Mouse (Mus musculus) forebrain, embryonic 10.5 days (tissue): ENCODE results near the gene Mrpl38. TPM values are rescaled to one million over a fixed set of nuclear protein-coding genes. Genes with fewer than 3 reads are reported as not detected.

Experiments used
- DNase-seq: peaks from one replicate; pipeline ENCODE4 v3.0.0-alpha.2; 2017; ENCODE audit warnings: low spot score; ENCODE audit errors: extremely low spot score
- H3K27ac ChIP-seq: fragments of 300-500 bp; sonication (generic); 2 replicates; pipeline ENCODE4 v1.5.1; 2016; ENCODE audit warnings: mild to moderate bottlenecking
- H3K27me3 ChIP-seq: fragments of 300-500 bp; sonication (generic); 2 replicates; pipeline ENCODE4 v1.6.1; 2016; ENCODE audit warnings: mild to moderate bottlenecking; ENCODE audit not compliant: poor library complexity, severe bottlenecking
- H3K36me3 ChIP-seq: fragments of 300-500 bp; sonication (generic); replicated peaks from 2 replicates; pipeline ENCODE4 v1.6.1; 2016; ENCODE audit warnings: mild to moderate bottlenecking, moderate library complexity
- H3K4me1 ChIP-seq: fragments of 300-500 bp; sonication (generic); 2 replicates; pipeline ENCODE4 v1.6.1; 2016
- H3K4me3 ChIP-seq: fragments of 300-500 bp; sonication (generic); 2 replicates; pipeline ENCODE4 v1.5.1; 2016; ENCODE audit warnings: mild to moderate bottlenecking, moderate library complexity
- H3K9me3 ChIP-seq: fragments of 300-500 bp; sonication (generic); 2 replicates; pipeline ENCODE4 v1.6.1; 2016; ENCODE audit warnings: mild to moderate bottlenecking, moderate library complexity
- WGBS: fragments of 180-500 bp; shearing (Covaris S2); methylation state at CpG from one replicate; pipeline ENCODE4 v1.1.7; 2016; 5-methylcytosine and 5-hydroxymethylcytosine counted together
- polyA plus RNA-seq: library from polyadenylated mRNA; unstranded; fragments of >200 nt; fragmentation: Nextera tagmentation; extraction: Ambion mirVana; gene quantifications from 2 replicates; pipeline ENCODE4 v1.2.1, GENCODE M21; 2016

Gene Mrpl38
- 112 and 114 TPM in 2 replicates for polyA plus RNA-seq

GRCm38 (mm10) chr11:116138468-116139138 lies at the start of gene Mrpl38:
Mrpl38 (minus strand) TSS chr11:116138868.
- under 1% methylated on average over 60 of the region's 60 CpGs for WGBS
- H3K4me1 ChIP-seq = peaks cover 45% of the 10 kb centered on the region
- no peaks in the 10 kb centered on the region for H3K9me3 ChIP-seq
- H3K4me3 ChIP-seq = peak within 1 kb of the TSS; percentile 99
- no peaks in the 10 kb centered on the region for H3K27me3 ChIP-seq
- peak; percentile 96 for DNase-seq
- peaks cover 60% of the 10 kb centered on the region for H3K36me3 ChIP-seq
- H3K27ac ChIP-seq = peak within 1 kb of the TSS; percentile 91

- Histone ChIP-seq H3K4me3 (no peak overlapping the region), H3K9me3 (no peaks in the 10 kb centered on the region), H3K36me3 (peaks cover 42% of the 10 kb centered on the region), H3K27me3 (no peaks in the 10 kb centered on the region), H3K4me1 (peaks cover 7% of the 10 kb centered on the region), H3K27ac (no peak overlapping the region)
- whole genome bisulfite sequencing = 63% methylated on average over 11 of the region's 11 CpGs
- DNase-seq = no peak
Measured at GRCm38 (mm10) chr11:116187226-116187930, 48.7 kb upstream of the Mrpl38 start.

- H3K27me3 ChIP-seq = no peaks in the 10 kb centered on the region
- no peak for DNase-seq
- peaks cover 51% of the 10 kb centered on the region for H3K36me3 ChIP-seq
- WGBS = 86% methylated on average over 11 of the region's 11 CpGs
- H3K9me3 ChIP-seq = no peaks in the 10 kb centered on the region
- H3K4me1 ChIP-seq = peaks cover 7% of the 10 kb centered on the region
- H3K4me3 ChIP-seq = no peak overlapping the region
- H3K27ac ChIP-seq = no peak overlapping the region
Measured at GRCm38 (mm10) chr11:116186360-116186759, 47.7 kb upstream of the Mrpl38 start.

- DNase-seq = no peak
- Histone ChIP-seq H3K27me3 (no peaks in the 10 kb centered on the region), H3K9me3 (no peaks in the 10 kb centered on the region), H3K27ac (no peak overlapping the region), H3K36me3 (peaks cover 50% of the 10 kb centered on the region), H3K4me1 (peaks cover 7% of the 10 kb centered on the region), H3K4me3 (no peak overlapping the region)
- 86% methylated on average over 3 of the region's 3 CpGs for WGBS
Measured at GRCm38 (mm10) chr11:116185836-116186235, 47.2 kb upstream of the Mrpl38 start.

- 92% methylated on average over 20 of the region's 20 CpGs for WGBS
- peaks cover 89% of the 10 kb centered on the region for H3K36me3 ChIP-seq
- no peaks in the 10 kb centered on the region for H3K4me1 ChIP-seq
Measured at GRCm38 (mm10) chr11:116178411-116179121, 39.9 kb upstream of the Mrpl38 start.

GRCm38 (mm10) chr11:116176010-116176409 lies 37.3 kb upstream of the Mrpl38 start:
- WGBS = 88% methylated on average over 7 of the region's 7 CpGs
- Histone ChIP-seq H3K9me3 (no peaks in the 10 kb centered on the region), H3K27ac (no peak overlapping the region), H3K4me3 (no peak overlapping the region), H3K4me1 (no peaks in the 10 kb centered on the region), H3K27me3 (no peaks in the 10 kb centered on the region), H3K36me3 (peaks cover 87% of the 10 kb centered on the region)
- no peak for DNase-seq

More at GRCm38 (mm10) chr11:116178411-116179121, 39.9 kb upstream of the Mrpl38 start:
- no peaks in the 10 kb centered on the region for H3K9me3 ChIP-seq
- DNase-seq = no peak
- H3K27ac ChIP-seq = no peak overlapping the region
- H3K4me3 ChIP-seq = no peak overlapping the region
- no peaks in the 10 kb centered on the region for H3K27me3 ChIP-seq

- Histone ChIP-seq H3K9me3 (no peaks in the 10 kb centered on the region), H3K36me3 (peaks cover 76% of the 10 kb centered on the region), H3K27me3 (no peaks in the 10 kb centered on the region), H3K4me1 (no peaks in the 10 kb centered on the region), H3K27ac (no peak overlapping the region), H3K4me3 (no peak overlapping the region)
- DNase-seq = no peak
- 92% methylated on average over 22 of the region's 22 CpGs for WGBS
Measured at GRCm38 (mm10) chr11:116174775-116175448, 36.2 kb upstream of the Mrpl38 start.

- Histone ChIP-seq H3K4me1 (peaks cover 15% of the 10 kb centered on the region), H3K9me3 (no peaks in the 10 kb centered on the region), H3K27me3 (peaks cover 6% of the 10 kb centered on the region; the same call in 1 of the 2 replicates), H3K36me3 (peaks cover 48% of the 10 kb centered on the region), H3K4me3 (no peak overlapping the region), H3K27ac (no peak overlapping the region)
- no peak for DNase-seq
- 90% methylated on average over 2 of the region's 2 CpGs for WGBS
Measured at GRCm38 (mm10) chr11:116171959-116172358, 33.3 kb upstream of the Mrpl38 start.

GRCm38 (mm10) chr11:116170003-116170800 lies 31.5 kb upstream of the Mrpl38 start:
- Histone ChIP-seq H3K27me3 (peaks cover 6% of the 10 kb centered on the region; the same call in 1 of the 2 replicates), H3K4me1 (peaks cover 29% of the 10 kb centered on the region), H3K27ac (no peak overlapping the region), H3K4me3 (no peak overlapping the region), H3K36me3 (peaks cover 44% of the 10 kb centered on the region), H3K9me3 (no peaks in the 10 kb centered on the region)
- WGBS = 87% methylated on average over 5 of the region's 5 CpGs
- DNase-seq = no peak

GRCm38 (mm10) chr11:116169214-116169613 lies 30.5 kb upstream of the Mrpl38 start:
- 86% methylated on average over 3 of the region's 3 CpGs for WGBS
- DNase-seq = no peak
- Histone ChIP-seq H3K4me3 (peak overlapping the region; percentile 68; the same call in 1 of the 2 replicates), H3K27ac (no peak overlapping the region), H3K27me3 (peaks cover 6% of the 10 kb centered on the region; the same call in 1 of the 2 replicates), H3K36me3 (peaks cover 44% of the 10 kb centered on the region), H3K9me3 (no peaks in the 10 kb centered on the region), H3K4me1 (peaks cover 29% of the 10 kb centered on the region)

- H3K27me3 ChIP-seq = peaks cover 6% of the 10 kb centered on the region; the same call in 1 of the 2 replicates
- peak; percentile 95 for DNase-seq
- peaks cover 44% of the 10 kb centered on the region for H3K36me3 ChIP-seq
- peak within 1 kb of the TSS; percentile 68 for H3K4me3 ChIP-seq
- no peaks in the 10 kb centered on the region for H3K9me3 ChIP-seq
- peaks cover 39% of the 10 kb centered on the region for H3K4me1 ChIP-seq
- peak within 1 kb of the TSS; percentile 92 for H3K27ac ChIP-seq
- WGBS = under 1% methylated on average over 40 of the region's 40 CpGs
Measured at GRCm38 (mm10) chr11:116167884-116168439, 29.3 kb upstream of the Mrpl38 start, which contains the start of gene Fbf1. Fbf1 (minus strand) TSS chr11:116168166.
